Mouse (Mus musculus) CH12.LX (cell line): ENCODE data around the gene Snx4. TPM values are rescaled to one million over a fixed set of nuclear protein-coding genes. Genes with fewer than 3 reads are reported as not detected.

Experiments
- DNase-seq: peaks from one replicate; pipeline ENCODE4 v3.0.0-alpha.2; 2013; ENCODE audit errors: extremely low read depth
- H3K27ac ChIP-seq: 2 replicates; pipeline ENCODE4 v1.5.1; 2012; ENCODE audit warnings: low read depth, mild to moderate bottlenecking, control low read depth, moderate library complexity; ENCODE audit not compliant: insufficient read depth
- H3K27me3 ChIP-seq: replicated peaks from 2 replicates; pipeline ENCODE3; 2012; ENCODE audit warnings: inconsistent platforms
- H3K36me3 ChIP-seq, 2 experiments: replicated peaks in 1 of 2; 2 replicates each; pipeline versions ENCODE3 to v1.6.1; 2012; ENCODE audit warnings: inconsistent platforms in 1 of 2, low read length in 1 of 2, mild to moderate bottlenecking in 1 of 2, mixed read lengths in 1 of 2, moderate library complexity in 1 of 2; ENCODE audit not compliant: control insufficient read depth in 1 of 2, insufficient read depth in 1 of 2
- H3K4me1 ChIP-seq, 2 experiments: 2 replicates each; pipeline ENCODE4 v1.6.1; 2012; ENCODE audit warnings: inconsistent platforms in 1 of 2, moderate library complexity in 1 of 2; ENCODE audit not compliant: insufficient read depth in 2 of 2, control insufficient read depth in 1 of 2
- H3K4me2 ChIP-seq: 2 replicates; pipeline ENCODE4 v1.6.1; 2012; ENCODE audit warnings: low read depth, mild to moderate bottlenecking, control low read depth; ENCODE audit not compliant: poor library complexity, insufficient read depth, severe bottlenecking
- H3K4me3 ChIP-seq, 3 experiments: fragments of 150-350 bp in 1 of 3; sonication (generic) in 1 of 3; replicated peaks in 1 of 3; 2 replicates each; pipeline versions ENCODE3 to v1.5.1; 2011 to 2012; ENCODE audit warnings: low read depth in 2 of 3, low read length in 2 of 3, mild to moderate bottlenecking in 2 of 3, moderate library complexity in 2 of 3, control low read depth in 1 of 3, improper control_type of control experiment in 1 of 3, inconsistent platforms in 1 of 3, mixed read lengths in 1 of 3; ENCODE audit not compliant: poor library complexity in 1 of 3
- H3K79me2 ChIP-seq: replicated peaks from 2 replicates; pipeline ENCODE4 v1.6.1; 2012; ENCODE audit warnings: mild to moderate bottlenecking, moderate library complexity; ENCODE audit not compliant: control insufficient read depth, poor library complexity, insufficient read depth, severe bottlenecking; ENCODE audit errors: extremely low read depth
- H3K9ac ChIP-seq: 2 replicates; pipeline ENCODE4 v1.6.1; 2012; ENCODE audit warnings: low read depth, mild to moderate bottlenecking, control low read depth, moderate library complexity; ENCODE audit not compliant: insufficient read depth
- H3K9me3 ChIP-seq: replicated peaks from 2 replicates; pipeline ENCODE3; 2012; ENCODE audit warnings: low read length, inconsistent platforms, mixed read lengths
- BHLHE40 ChIP-seq: IDR thresholded peaks from 2 replicates; pipeline ENCODE4 v1.6.1; 2011; ENCODE audit warnings: mild to moderate bottlenecking, low read depth, low read length, improper control_type of control experiment
- ETS1 ChIP-seq: conservative IDR thresholded peaks from 2 replicates; pipeline ENCODE4 v1.6.1; 2012; ENCODE audit warnings: low read depth, mild to moderate bottlenecking, inconsistent platforms, low read length, improper control_type of control experiment, moderate library complexity
- GABPA ChIP-seq: IDR thresholded peaks from 2 replicates; pipeline ENCODE4 v1.6.1; 2012; ENCODE audit warnings: low read depth, low read length, improper control_type of control experiment, inconsistent platforms; ENCODE audit not compliant: insufficient replicate concordance
- HCFC1 ChIP-seq: IDR thresholded peaks from 2 replicates; pipeline ENCODE4 v1.6.1; 2012; ENCODE audit warnings: low read depth, mild to moderate bottlenecking, inconsistent platforms, low read length, improper control_type of control experiment
- IRF4 ChIP-seq: IDR thresholded peaks from 2 replicates; pipeline ENCODE4 v1.6.1; 2014; ENCODE audit warnings: low read depth, mild to moderate bottlenecking, inconsistent platforms, low read length, improper control_type of control experiment
- JUN ChIP-seq: IDR thresholded peaks from 2 replicates; pipeline ENCODE4 v1.6.1; 2011; ENCODE audit warnings: low read depth, mild to moderate bottlenecking, low read length, improper control_type of control experiment, moderate library complexity; ENCODE audit not compliant: insufficient read depth
- KAT2A ChIP-seq: IDR thresholded peaks from 2 replicates; pipeline ENCODE4 v1.6.1; 2012; ENCODE audit warnings: low read length, improper control_type of control experiment, inconsistent platforms; ENCODE audit not compliant: insufficient replicate concordance
- MAFK ChIP-seq: IDR thresholded peaks from 2 replicates; pipeline ENCODE4 v1.6.1; 2011; ENCODE audit warnings: low read length, improper control_type of control experiment; ENCODE audit not compliant: insufficient replicate concordance
- MAX ChIP-seq: IDR thresholded peaks from 2 replicates; pipeline ENCODE4 v1.6.1; 2011; ENCODE audit warnings: low read length, improper control_type of control experiment
- MAZ ChIP-seq: IDR thresholded peaks from 2 replicates; pipeline ENCODE4 v1.6.1; 2012; ENCODE audit warnings: low read depth, mild to moderate bottlenecking, inconsistent platforms, low read length, improper control_type of control experiment, moderate library complexity
- MEF2A ChIP-seq: IDR thresholded peaks from 2 replicates; pipeline ENCODE4 v1.6.1; 2014; ENCODE audit warnings: low read depth, mild to moderate bottlenecking, inconsistent platforms, low read length, improper control_type of control experiment, borderline replicate concordance
- MXI1 ChIP-seq: IDR thresholded peaks from 2 replicates; pipeline ENCODE4 v1.6.1; 2011; ENCODE audit warnings: mild to moderate bottlenecking, low read depth, low read length, improper control_type of control experiment
- NRF1 ChIP-seq: IDR thresholded peaks from 2 replicates; pipeline ENCODE4 v1.6.1; 2014; ENCODE audit warnings: low read depth, mild to moderate bottlenecking, inconsistent platforms, low read length, improper control_type of control experiment, moderate library complexity
- PAX5 ChIP-seq: IDR thresholded peaks from 2 replicates; pipeline ENCODE4 v1.6.1; 2012; ENCODE audit warnings: low read length, inconsistent platforms, mixed read lengths
- POLR2AphosphoS2 ChIP-seq: IDR thresholded peaks from 2 replicates; pipeline ENCODE4 v1.6.1; 2011; ENCODE audit warnings: low read depth, low read length, improper control_type of control experiment
- RCOR1 ChIP-seq: conservative IDR thresholded peaks from 2 replicates; pipeline ENCODE4 v1.6.1; 2012; ENCODE audit warnings: low read depth, mild to moderate bottlenecking, inconsistent platforms, low read length, improper control_type of control experiment
- SIN3A ChIP-seq: IDR thresholded peaks from 2 replicates; pipeline ENCODE4 v1.6.1; 2012; ENCODE audit warnings: low read length, improper control_type of control experiment, inconsistent platforms
- SMC3 ChIP-seq: IDR thresholded peaks from 2 replicates; pipeline ENCODE4 v1.6.1; 2011; ENCODE audit warnings: low read depth, low read length, improper control_type of control experiment
- TCF12 ChIP-seq: IDR thresholded peaks from 2 replicates; pipeline ENCODE4 v1.6.1; 2014; ENCODE audit warnings: low read depth, mild to moderate bottlenecking, inconsistent platforms, low read length, improper control_type of control experiment
- UBTF ChIP-seq: IDR thresholded peaks from 2 replicates; pipeline ENCODE4 v1.6.1; 2012; ENCODE audit warnings: low read depth, mild to moderate bottlenecking, inconsistent platforms, low read length, improper control_type of control experiment, moderate library complexity
- USF2 ChIP-seq: conservative IDR thresholded peaks from 2 replicates; pipeline ENCODE4 v1.6.1; 2011; ENCODE audit warnings: low read depth, low read length, improper control_type of control experiment
- ZC3H11A ChIP-seq: IDR thresholded peaks from 2 replicates; pipeline ENCODE4 v1.6.1; 2012; ENCODE audit warnings: low read depth, mild to moderate bottlenecking, inconsistent platforms, low read length, improper control_type of control experiment
- ZNF384 ChIP-seq: IDR thresholded peaks from 2 replicates; pipeline ENCODE4 v1.6.1; 2012; ENCODE audit warnings: low read depth, low read length, improper control_type of control experiment, inconsistent platforms
- dilution Hi-C: fragments of 300-500 bp; cut with MboI; formaldehyde crosslinking; loops from 2 replicates; pipeline ENCODE4 v1.14.3; 2020; ENCODE audit warnings: low sequenced_read_pairs; ENCODE audit not compliant: extremely low pct_unique_long_range_greater_than_20kb, extremely low pct_ligation_motif_present
- in situ Hi-C: fragments of 300-500 bp; cut with MboI; formaldehyde crosslinking; loops from 3 replicates; pipeline ENCODE4 v1.14.3; 2019; ENCODE audit warnings: low sequenced_read_pairs, low pct_ligation_motif_present, low pct_unique_long_range_greater_than_20kb, mixed read lengths
- polyA plus RNA-seq: library from polyadenylated mRNA; unstranded; fragments of >175 nt; gene quantifications from 2 replicates; pipeline ENCODE4 v1.2.1, GENCODE M21; 2012; ENCODE audit warnings: low read depth; ENCODE audit not compliant: insufficient read length
- total RNA-seq, 2 experiments: library from RNA; depleted of rRNA; stranded (reverse); fragments of 300-350 nt in 1 of 2; fragments of >200 nt in 1 of 2; gene quantifications; 2 replicates each; pipeline ENCODE4 v1.2.3; 2012 to 2014

Snx4 gene
- total and polyA plus RNA-seq, 3 experiments: 77.9 to 168 (median 105) TPM

DNA sequence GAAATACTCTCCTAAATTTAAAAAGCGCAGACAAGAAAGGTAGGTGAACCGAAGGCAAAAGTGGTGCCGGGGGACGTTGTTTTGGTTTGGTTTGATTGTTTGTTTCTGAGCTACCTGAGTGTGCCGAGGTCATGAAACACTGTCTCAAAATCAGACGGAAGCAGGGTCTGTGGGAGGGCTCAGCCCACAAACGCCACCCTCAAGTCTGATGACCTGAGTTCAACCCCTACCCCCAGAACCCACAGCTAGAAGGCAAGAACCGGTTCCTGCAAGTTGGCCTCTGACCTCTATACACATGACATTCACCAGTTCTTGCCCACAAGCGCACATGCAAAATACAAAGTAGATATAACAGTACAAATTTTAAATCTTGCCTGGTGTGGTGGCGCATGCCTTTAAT, 86.4 kb downstream of the Snx4 start:
- Histone ChIP-seq H3K4me1 (peaks cover 2 to 20% of the 10 kb centered on the region in 2 experiments; a peak in 3 of 4 replicates), H3K4me3 (peak overlapping the region in 2 of 3 experiments; percentile 3 to 31)

DNA sequence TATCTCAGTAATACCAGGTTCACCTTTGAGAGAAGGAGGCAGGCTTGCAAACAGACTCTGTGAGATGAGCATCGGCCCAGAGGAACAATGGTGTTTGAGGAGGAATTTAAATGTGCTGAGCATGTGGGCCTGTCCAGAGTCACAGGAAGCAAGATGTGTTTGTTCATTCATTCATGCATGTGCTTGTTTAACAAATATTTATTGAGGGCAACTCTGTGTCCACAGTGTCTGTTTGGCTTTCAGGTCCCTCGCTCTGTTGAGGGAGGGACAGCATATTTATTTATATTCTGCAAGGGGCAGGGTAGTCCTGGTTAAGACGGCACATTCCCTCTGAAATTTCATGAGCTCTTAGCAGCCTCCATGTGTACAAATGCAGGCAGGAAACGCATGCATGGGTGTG, 87.2 kb downstream of the Snx4 start:
- TF ChIP-seq MXI1 (no peak), USF2 (no peak), TCF12 (no peak), MAX (no peak), POLR2AphosphoS2 (no peak), MAZ (no peak), MAFK (no peak), GABPA (no peak), HCFC1 (no peak)
- dilution Hi-C loops: no loop called here
- no peak overlapping the region for H3K4me2 ChIP-seq
- H3K4me3 ChIP-seq: no peak overlapping the region
- peaks cover 5% of the 10 kb centered on the region for H3K9me3 ChIP-seq
- in situ Hi-C loops: no loop called here
- H3K27me3 ChIP-seq: peaks cover 2% of the 10 kb centered on the region
- H3K9ac ChIP-seq: no peak overlapping the region
- H3K27ac ChIP-seq: no peak overlapping the region
- H3K36me3 ChIP-seq: no peaks in the 10 kb centered on the region
- peaks cover 3 to 20% of the 10 kb centered on the region in 2 experiments; a peak in 3 of 4 replicates for H3K4me1 ChIP-seq
- no peak for DNase-seq
- no peaks in the 10 kb centered on the region for H3K79me2 ChIP-seq

More for the DNA sequence above, 86.4 kb downstream of the Snx4 start:
- Histone ChIP-seq H3K36me3 (no peaks in the 10 kb centered on the region), H3K9ac (peak overlapping the region; percentile 15), H3K27me3 (peaks cover 2% of the 10 kb centered on the region), H3K9me3 (peaks cover 5% of the 10 kb centered on the region), H3K79me2 (no peaks in the 10 kb centered on the region), H3K4me2 (peak overlapping the region; percentile 48), H3K27ac (no peak overlapping the region)
- dilution Hi-C loops: no loop called here
- TF ChIP-seq RCOR1 (no peak), BHLHE40 (no peak), JUN (no peak), ZNF384 (no peak), MEF2A (no peak), IRF4 (no peak), USF2 (no peak), NRF1 (no peak), SMC3 (no peak), MAX (no peak), UBTF (no peak), SIN3A (no peak), ETS1 (no peak), PAX5 (no peak), KAT2A (no peak), GABPA (no peak), ZC3H11A (no peak), MAZ (no peak), MXI1 (no peak)
- no peak for DNase-seq
- in situ Hi-C loops: no loop called here
